ENCODE assay signal across 13 mouse cellular contexts in the genomic region with DNA sequence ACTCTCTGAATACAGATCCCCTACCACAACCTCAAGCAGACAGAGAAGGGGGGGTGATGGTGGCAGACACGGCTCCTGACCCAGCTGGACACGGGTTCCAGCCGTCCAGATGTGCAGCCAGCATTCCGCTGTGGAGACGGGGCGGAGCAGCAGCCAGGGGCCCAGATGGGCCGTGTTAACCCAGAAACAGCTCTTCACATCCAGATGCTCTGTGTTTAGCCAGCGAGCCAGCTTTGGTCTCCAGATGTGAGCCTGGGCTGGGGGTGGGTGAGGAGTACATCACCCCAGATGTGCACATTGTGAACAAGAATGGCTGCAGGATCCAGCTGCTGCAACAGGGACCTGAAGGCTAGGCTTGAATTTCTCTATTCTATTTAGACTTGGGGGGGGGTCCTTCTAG. TPM values are rescaled to one million over a fixed set of nuclear protein-coding genes. Genes with fewer than 3 reads are reported as not detected.
DNase-seq lines count a peak whose midpoint lies in the region; ATAC-seq lines count a peak whose summit lies in the region.
"Had no signal": no experiment of that assay in that cellular context is flagged by ENCODE, and none has a peak within 500 bp of the region (broad histone marks: within the 10 kb centered on the region; RNA-seq: fewer than 3 reads in every experiment).

No protein-coding gene starts in this region.

- H3K4me1 ChIP-seq in kidney, embryonic 14.5 days (ENCODE audit: control insufficient read depth, insufficient read depth, low read length): 0 out of 2 replicates have a peak, but pooled peaks cover 3% of the 10 kb centered on the region
- peaks cover 28% of the 10 kb centered on the region for H3K4me1 ChIP-seq in embryonic facial prominence, embryonic 12.5 days

- H3K27ac ChIP-seq in kidney, embryonic 14.5 days (ENCODE audit: low read depth, low read length): no peak overlapping the region
- peak overlapping the region; percentile 51 for H3K27ac ChIP-seq in embryonic facial prominence, embryonic 12.5 days

- H3K9ac ChIP-seq in kidney, embryonic 14.5 days (ENCODE audit: low read depth, low read length): no peak overlapping the region
- no peak overlapping the region for H3K9ac ChIP-seq in embryonic facial prominence, embryonic 12.5 days

- ATAC-seq in kidney, embryonic 14.5 days (ENCODE audit: low FRiP score, low TSS enrichment): no peak
- ATAC-seq in embryonic facial prominence, embryonic 12.5 days (ENCODE audit: insufficient number of reproducible peaks, insufficient read depth, low FRiP score, low TSS enrichment): peak; percentile 67

- DNase-seq in kidney, postnatal 14 days: peak; percentile 19
- DNase-seq in heart, postnatal 36 days: peak; percentile 47 to 51
- peak; percentile 62 for DNase-seq in lung, postnatal 36 days
- DNase-seq in cerebellum, postnatal 14 days: no peak
- DNase-seq in cerebellum, adult 11 months: no peak
- DNase-seq in cerebellum, postnatal 4 days (ENCODE audit: low spot score in 2 of 2): no peak
- DNase-seq: cerebellum, adult 8-10 months; thymus, adult 2 months had no signal

- H3K4me2 ChIP-seq in kidney, embryonic 14.5 days (replicated peaks; ENCODE audit: low read depth, low read length): no peak overlapping the region
- no peak overlapping the region for H3K4me2 ChIP-seq in embryonic facial prominence, embryonic 12.5 days (replicated peaks)

- H3K27me3 ChIP-seq in kidney, embryonic 14.5 days (ENCODE audit: control insufficient read depth, insufficient read depth, low read length): no peaks in the 10 kb centered on the region
- H3K27me3 ChIP-seq in embryonic facial prominence, embryonic 12.5 days: no peaks in the 10 kb centered on the region

- no peaks in the 10 kb centered on the region for H3K9me3 ChIP-seq in kidney, embryonic 14.5 days (ENCODE audit: control insufficient read depth, low read length)
- no peaks in the 10 kb centered on the region for H3K9me3 ChIP-seq in embryonic facial prominence, embryonic 12.5 days

- 46% methylated on average over 8 of the region's 8 CpGs for WGBS in kidney, embryonic 14.5 days
- 22% methylated on average over 8 of the region's 8 CpGs for WGBS in embryonic facial prominence, embryonic 12.5 days

- H3K36me3 ChIP-seq in kidney, embryonic 14.5 days (ENCODE audit: control insufficient read depth, insufficient read depth, low read length): no peaks in the 10 kb centered on the region
- no peaks in the 10 kb centered on the region for H3K36me3 ChIP-seq in embryonic facial prominence, embryonic 12.5 days

- intact Hi-C loops in heart, postnatal 36 days (cut with DNase I): no loop called here

- H3K4me3 ChIP-seq in kidney, embryonic 14.5 days (ENCODE audit: low read length): no peak overlapping the region
- H3K4me3 ChIP-seq in embryonic facial prominence, embryonic 12.5 days: no peak overlapping the region

RNA-seq across cellular contexts. Expression of a gene that starts 11.2 kb away (rescaled TPM):
- polyA plus RNA-seq in kidney, embryonic 14.5 days (2014; fragmentation: Nextera tagmentation; extraction: Ambion mirVana): not detected in 2 replicates
- polyA plus RNA-seq in embryonic facial prominence, embryonic 12.5 days (2016; fragmentation: Nextera tagmentation; extraction: Ambion mirVana): not detected in 2 replicates
- not detected for total RNA-seq in heart, postnatal 36 days (2021)
- total RNA-seq: adrenal gland, adult 18-20 months; megakaryocyte progenitor cell, adult 5-6 weeks had no signal
- polyA plus RNA-seq: heart, embryonic 14.5 days; thymus, adult 2 months had no signal

RNA-seq across cellular contexts. Expression of a gene that starts 20.0 kb away (rescaled TPM):
- 0.20 and 0.24 TPM in 2 replicates for polyA plus RNA-seq in kidney, embryonic 14.5 days (2014; fragmentation: Nextera tagmentation; extraction: Ambion mirVana)
- polyA plus RNA-seq in embryonic facial prominence, embryonic 12.5 days (2016; fragmentation: Nextera tagmentation; extraction: Ambion mirVana): 2.4 and 2.9 TPM in 2 replicates
- total RNA-seq in heart, postnatal 36 days (2021): not detected
- total RNA-seq: adrenal gland, adult 18-20 months had no signal

RNA-seq across cellular contexts. Expression of a gene that starts 36.9 kb away (rescaled TPM):
- 19.4 and 26.6 TPM in 2 replicates for polyA plus RNA-seq in kidney, embryonic 14.5 days (2014; fragmentation: Nextera tagmentation; extraction: Ambion mirVana)
- polyA plus RNA-seq in embryonic facial prominence, embryonic 12.5 days (2016; fragmentation: Nextera tagmentation; extraction: Ambion mirVana): 21.7 and 21.8 TPM in 2 replicates
- total RNA-seq in heart, postnatal 36 days (2021): 1 to 10 TPM; 7.3 to 7.5 TPM

RNA-seq across cellular contexts. Expression of a gene that starts 51.4 kb away (rescaled TPM):
- 73.4 and 76.1 TPM in 2 replicates for polyA plus RNA-seq in kidney, embryonic 14.5 days (2014; fragmentation: Nextera tagmentation; extraction: Ambion mirVana)
- polyA plus RNA-seq in embryonic facial prominence, embryonic 12.5 days (2016; fragmentation: Nextera tagmentation; extraction: Ambion mirVana): 11.8 and 14.6 TPM in 2 replicates
- not detected for total RNA-seq in heart, postnatal 36 days (2021)
- total RNA-seq: adrenal gland, adult 18-20 months; megakaryocyte progenitor cell, adult 5-6 weeks had no signal

Comparison
In these comparisons a context has a peak if more than half of its experiments do, and no peak if none do; other contexts are left out.
1. DNase-seq: peak in kidney, postnatal 14 days (single experiment), heart, postnatal 36 days (2 of 2) and lung, postnatal 36 days (single experiment); none in cerebellum, postnatal 14 days (0 of 2), cerebellum, adult 11 months (single experiment) and cerebellum, postnatal 4 days (0 of 2).